Mouse (Mus musculus): Measurements from ENCODE around the gene Pou2f2.

DNA sequence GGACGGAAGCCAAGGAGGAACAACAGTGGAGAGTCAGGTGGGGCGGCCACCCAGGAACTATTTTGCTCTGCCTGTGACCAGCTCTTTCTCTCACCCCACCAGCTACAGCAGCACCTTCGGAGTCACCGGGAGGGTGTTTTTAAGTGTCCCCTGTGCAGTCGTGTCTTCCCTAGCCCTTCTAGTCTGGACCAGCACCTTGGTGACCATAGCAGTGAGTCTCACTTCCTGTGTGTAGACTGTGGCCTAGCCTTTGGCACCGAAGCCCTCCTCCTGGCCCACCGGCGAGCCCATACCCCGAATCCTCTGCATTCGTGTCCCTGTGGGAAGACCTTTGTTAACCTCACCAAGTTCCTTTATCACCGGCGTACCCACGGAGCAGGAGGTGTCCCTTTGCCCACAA is 99.1 kb downstream of the Pou2f2 start:
- TF ChIP-seq POLR2A (IDR thresholded peaks at IDR 0.05; ENCODE audit: borderline replicate concordance, insufficient read depth, low read length): no peak
- TF ChIP-seq CTCF (IDR thresholded peaks at IDR 0.05; ENCODE audit: borderline replicate concordance, insufficient read depth, low read depth, low read length): no peak

Measured in cerebellum, adult 2 months (tissue).